Mouse (Mus musculus) right cerebral cortex, postnatal 14 days (tissue): Measurements from ENCODE around the gene Gabpb2.

Experiments used
- DNase-seq: peaks from one replicate; pipeline ENCODE4 v3.0.0; 2022

The Gabpb2 gene

DNA sequence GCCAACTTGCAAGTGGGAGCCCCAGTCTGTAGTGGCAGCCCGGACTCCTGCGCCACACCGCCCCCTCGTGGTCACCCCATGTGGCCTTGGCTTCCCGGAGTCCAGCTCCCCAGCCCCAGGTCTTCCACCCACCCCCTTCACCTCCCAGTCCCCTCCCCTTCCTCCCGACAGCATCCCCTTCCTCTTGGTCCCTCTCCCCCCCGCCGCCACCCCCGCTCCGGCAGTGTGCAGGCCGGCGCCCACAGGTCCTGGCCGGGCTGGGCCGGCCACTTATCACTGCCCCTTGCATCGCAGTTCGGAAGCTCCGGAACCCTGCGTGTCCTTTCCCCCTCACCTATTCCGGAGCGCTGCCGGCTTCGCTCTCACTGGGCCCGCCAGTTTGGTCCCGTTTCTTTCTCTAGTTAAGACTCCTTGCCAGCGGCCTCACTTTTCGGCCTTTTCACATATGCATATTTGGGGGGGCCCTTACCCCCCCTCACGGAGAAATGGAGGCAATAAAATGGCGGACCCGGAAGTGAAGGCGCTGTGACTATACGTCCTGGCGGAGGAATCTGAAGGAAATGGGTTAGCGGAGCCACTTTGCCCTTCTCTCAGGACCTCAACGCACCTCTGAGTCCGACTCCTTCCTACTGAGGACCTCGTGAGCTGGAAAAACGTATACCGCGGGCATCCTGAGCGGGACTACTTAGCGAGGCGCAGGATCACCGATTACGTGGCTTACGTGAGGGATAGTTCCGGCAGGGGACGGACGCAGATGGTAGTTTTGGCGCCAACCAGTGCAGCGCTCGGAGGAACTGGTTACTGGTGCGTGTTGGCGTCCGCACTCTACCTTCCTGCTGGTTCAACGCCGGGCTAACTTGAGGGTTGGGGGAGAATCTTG lies at the start of gene Gabpb2:
TSS of gene Gabpb2 (minus strand) at position 662 of the 880 bp plus-strand sequence.
- peak; percentile 93 for DNase-seq

GRCm38 (mm10) chr3:95266052-95266451 lies 48.3 kb upstream of the Gabpb2 start:
- DNase-seq: no peak

DNA sequence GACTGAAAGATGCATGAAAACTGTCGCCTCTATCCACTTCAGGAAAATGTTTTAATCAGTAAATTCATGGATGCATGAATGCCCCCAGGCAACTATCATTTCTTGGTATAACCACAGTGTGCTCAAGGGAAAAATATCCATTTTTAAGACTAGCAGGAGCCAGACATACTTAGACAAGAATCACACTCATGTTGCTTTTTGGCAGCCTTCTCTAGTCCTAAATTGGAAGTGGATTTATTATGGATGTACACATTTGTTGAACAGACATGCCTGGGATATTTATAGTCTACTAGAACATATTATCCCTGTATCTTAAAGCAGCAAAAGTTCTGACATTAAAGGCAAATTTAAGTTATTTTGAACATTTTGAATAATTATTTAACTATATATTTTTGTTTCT lies 47.0 kb upstream of the Gabpb2 start:
- DNase-seq: no peak

DNA sequence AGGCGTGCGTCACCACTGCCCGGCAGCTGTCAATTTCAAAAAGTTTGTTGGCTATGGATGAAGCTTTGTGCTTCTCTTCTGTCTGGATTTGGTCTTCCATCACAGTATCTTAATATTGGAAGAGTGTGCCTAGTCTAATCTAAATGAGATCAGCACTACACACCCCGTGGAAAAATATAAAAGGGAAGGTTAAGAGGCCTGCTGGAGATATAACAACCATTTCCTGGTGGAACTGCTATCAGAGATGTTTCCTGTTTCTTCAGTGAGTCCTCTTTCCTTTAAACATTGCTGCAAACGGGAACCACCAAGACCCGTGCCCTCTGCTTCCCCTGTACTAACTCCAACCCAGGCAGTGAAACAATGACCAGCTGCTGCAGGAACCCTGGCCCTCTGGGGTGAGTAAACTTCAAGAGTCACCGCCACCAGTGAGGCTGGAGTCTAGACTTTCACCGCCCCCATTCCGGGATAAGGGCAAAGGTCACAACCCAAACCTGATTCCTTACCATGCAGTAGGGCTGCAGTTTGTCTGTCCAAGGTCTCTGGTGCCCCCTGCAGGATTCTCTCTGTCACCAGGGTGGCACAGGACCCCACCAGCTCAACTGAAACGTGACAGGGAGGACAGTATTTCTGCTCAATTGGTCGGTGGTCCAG lies 45.5 kb upstream of the Gabpb2 start:
- peak; percentile 80 for DNase-seq

DNA sequence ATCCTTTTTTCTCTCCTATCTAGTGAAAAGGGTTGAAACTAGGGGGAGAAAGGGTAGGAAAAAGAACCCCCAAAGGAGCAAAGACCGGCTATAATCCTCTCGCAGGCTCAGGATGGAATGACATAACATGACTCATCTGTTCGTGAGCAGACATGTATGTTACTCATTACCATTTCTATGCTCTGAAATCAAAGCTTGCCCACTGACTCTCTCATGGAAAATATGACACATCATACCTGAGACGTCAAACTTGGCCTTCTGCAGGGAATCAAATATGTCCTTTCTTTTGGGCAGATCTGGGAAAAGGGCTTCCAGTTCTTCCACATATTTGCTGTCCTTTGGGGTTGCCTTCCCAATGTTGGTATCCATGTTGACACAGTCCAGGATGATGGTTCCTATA lies 44.3 kb upstream of the Gabpb2 start:
- DNase-seq: no peak

DNA sequence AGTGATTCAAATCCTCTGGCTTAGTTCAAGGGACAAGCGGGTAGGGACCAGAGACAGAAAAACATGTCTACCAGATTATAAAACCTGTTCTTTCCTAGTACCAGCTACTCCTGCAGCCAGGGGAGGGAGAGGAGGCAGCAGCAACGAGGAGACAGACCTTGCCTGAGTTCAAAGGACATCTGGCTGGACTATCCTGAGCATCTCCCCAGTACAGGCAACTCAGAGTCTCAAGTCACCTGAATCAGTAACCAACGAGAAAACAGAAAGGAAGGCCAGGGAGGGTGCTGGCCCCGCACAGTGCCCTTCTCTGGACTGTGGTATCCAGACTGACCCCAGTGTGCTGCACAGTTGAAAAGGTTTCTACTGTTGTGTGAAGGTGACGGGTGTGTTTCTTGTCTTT lies 39.2 kb upstream of the Gabpb2 start:
- DNase-seq: no peak

GRCm38 (mm10) chr3:95250783-95251424 lies 33.2 kb upstream of the Gabpb2 start, which contains the start of gene Bnipl:
Gene Bnipl (minus strand): TSS chr3:95251193.
- DNase-seq: no peak

- no peak for DNase-seq
Observed at GRCm38 (mm10) chr3:95250361-95250760, 32.6 kb upstream of the Gabpb2 start.

DNA sequence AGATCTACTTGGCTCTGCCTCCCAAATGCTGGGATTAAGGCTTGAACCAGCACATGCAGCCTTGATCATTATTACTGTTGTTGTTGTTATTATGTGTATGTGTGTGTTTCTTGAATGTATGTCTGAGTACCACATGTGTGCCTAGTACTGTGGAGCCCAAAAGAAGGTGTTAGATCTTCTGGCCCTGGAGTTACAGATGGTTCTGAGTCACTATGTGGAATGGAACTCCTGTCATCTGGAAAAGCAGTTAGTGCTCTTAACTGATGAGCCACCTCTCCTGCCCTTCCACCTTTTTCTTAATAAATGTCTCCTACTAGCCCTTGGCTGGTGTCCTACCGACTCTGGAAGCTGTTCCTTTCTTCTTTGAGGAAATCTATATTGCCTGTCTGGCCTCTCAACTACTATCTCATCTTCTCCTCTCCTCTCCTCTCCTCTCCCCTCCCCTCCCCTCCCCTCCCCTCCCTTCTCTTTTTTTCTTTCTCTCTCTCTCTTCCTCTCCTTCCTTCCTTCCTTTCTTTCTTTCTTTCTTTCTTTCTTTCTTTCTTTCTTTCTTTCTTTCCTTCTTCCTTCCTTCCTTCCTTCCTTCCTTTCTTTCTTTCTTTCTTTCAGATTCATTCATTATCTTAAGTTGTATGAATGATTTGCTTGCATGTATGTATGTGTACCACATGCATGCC lies 30.1 kb upstream of the Gabpb2 start:
- DNase-seq: no peak

- no peak for DNase-seq
Observed at GRCm38 (mm10) chr3:95246465-95247231, 28.9 kb upstream of the Gabpb2 start.

- no peak for DNase-seq
Observed at GRCm38 (mm10) chr3:95243086-95243485, 25.4 kb upstream of the Gabpb2 start.

GRCm38 (mm10) chr3:95241498-95241897 lies 23.8 kb upstream of the Gabpb2 start, which contains the start of gene Gm128:
Gene Gm128 (minus strand): TSS chr3:95241598.
- DNase-seq: no peak

- DNase-seq: no peak
Observed at GRCm38 (mm10) chr3:95240900-95241299, 23.2 kb upstream of the Gabpb2 start.

DNA sequence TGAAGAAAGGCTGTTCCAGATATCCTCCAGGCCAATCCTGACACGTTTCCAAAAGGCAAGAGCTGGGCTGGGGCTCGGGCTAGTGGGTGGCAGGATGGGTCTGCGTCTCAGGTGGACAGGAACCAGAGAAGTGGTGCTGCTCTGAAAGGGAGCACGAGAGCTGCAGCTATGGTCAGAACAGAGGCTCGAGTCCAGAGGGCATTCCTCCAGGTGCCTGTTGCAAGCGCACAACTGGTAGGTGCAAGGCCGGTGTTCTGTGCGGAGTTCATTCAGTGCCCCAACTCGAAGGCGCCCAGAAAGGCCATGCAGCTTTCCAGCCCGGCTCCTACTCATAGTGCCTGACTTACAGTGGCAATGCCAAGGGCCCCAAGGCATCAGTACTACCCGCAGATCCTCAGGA lies 22.3 kb upstream of the Gabpb2 start:
- no peak for DNase-seq

GRCm38 (mm10) chr3:95239022-95239421 lies 21.3 kb upstream of the Gabpb2 start:
- DNase-seq: no peak

- DNase-seq: no peak
Observed at GRCm38 (mm10) chr3:95237541-95238099, 19.9 kb upstream of the Gabpb2 start.

DNA sequence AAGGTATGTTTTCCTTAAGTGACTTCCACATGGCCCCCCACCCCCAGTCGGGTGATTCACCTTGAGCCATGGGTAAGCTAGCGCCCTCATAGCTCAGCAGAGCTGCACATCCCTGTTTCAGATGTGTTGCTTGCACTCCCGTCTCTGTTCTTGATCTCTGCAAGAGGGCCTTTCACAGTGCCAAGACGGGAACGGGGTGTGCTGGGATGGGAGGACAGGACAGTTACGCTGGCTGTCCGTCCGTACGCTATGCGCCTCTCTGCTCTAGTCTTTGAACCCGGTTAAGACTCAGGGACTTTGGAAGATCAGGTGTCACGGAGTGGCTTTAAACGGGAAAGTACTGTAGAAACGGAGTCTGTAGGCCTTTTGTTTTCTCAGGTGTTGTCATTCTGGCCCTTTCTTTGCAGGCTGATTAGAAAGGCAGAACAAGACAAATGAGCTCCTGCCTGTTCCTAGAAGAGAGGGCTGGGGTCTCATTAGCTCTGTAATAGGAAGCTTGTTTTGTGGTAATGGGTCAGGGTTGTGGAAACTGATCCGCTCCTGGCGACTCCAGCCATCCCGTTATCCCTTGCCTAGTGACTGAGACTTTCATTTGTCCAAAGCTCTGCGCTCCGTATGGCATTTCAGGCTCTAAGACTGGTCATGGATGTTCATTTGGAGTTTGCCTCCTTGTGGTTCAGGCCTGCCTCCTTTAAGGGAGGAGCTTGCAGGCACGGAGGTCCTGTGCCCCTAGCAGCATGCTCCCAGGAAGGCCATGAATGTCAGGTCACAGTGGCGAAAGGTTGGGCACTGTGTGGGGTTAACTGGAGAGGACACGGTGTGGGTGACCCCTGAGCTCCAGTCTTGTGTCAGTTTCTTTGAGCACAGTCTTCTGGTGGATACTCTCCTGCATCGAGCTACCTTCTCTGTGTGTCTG lies 17.9 kb upstream of the Gabpb2 start:
- no peak for DNase-seq

DNA sequence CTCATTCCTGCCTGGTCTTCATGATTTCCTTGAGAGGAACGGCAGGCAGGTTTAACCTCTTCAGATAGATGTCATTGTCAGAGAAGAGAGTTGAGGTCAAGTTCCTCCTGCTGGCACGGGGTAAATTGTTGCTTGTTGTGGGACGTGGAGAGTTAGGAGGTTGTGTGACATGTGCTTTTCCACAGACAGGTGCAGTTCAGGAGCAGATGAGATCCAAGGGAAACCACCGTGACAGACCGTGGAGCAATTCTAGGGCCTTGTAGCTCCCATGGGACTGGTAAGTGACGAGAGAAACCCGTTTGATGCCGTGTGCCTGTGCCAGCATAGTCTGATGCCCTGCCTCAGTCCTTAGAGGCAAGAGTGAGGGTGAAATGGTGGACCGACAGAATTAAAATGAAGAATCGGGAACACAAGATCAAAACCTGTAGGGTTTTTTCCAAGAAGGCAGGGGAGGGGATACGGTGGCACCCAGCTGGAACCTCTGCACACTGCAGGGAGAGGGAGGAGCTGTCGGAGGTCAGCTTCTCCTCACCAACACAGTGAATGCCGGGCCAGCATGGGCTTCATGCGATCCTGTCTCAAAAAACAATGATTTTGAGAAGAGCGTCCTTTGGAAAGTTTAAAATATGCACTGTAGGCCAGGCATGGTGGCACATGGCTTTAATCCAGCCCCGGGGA lies 15.7 kb upstream of the Gabpb2 start:
- DNase-seq: no peak

DNA sequence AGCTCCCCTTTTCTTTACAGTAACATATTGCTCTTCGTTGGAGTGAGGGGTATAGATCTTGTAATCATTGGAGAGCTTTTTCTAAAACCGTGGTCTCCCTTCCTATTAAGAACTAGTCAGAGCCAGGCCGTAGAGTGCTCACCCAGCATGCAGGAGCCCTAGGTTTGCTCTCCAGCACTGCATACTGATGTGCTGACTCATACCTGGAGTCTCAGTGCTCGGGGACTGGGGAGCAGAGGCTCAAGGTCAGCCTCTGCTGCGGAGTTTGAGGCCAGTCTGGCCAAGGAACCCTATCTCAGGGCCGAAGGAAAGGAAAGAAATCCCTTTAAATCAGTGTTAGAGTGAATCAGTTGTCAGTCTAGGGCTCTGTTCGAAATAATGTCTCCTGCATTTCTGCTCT lies 15.1 kb upstream of the Gabpb2 start:
- DNase-seq: no peak
